Mouse (Mus musculus) A20 (cell line): ENCODE measurements around the gene Ppih.

Source experiments
- DNase-seq: peaks from one replicate; pipeline ENCODE4 v3.0.0-alpha.2; 2011; ENCODE audit warnings: low read depth, low spot score

Gene Ppih

DNA sequence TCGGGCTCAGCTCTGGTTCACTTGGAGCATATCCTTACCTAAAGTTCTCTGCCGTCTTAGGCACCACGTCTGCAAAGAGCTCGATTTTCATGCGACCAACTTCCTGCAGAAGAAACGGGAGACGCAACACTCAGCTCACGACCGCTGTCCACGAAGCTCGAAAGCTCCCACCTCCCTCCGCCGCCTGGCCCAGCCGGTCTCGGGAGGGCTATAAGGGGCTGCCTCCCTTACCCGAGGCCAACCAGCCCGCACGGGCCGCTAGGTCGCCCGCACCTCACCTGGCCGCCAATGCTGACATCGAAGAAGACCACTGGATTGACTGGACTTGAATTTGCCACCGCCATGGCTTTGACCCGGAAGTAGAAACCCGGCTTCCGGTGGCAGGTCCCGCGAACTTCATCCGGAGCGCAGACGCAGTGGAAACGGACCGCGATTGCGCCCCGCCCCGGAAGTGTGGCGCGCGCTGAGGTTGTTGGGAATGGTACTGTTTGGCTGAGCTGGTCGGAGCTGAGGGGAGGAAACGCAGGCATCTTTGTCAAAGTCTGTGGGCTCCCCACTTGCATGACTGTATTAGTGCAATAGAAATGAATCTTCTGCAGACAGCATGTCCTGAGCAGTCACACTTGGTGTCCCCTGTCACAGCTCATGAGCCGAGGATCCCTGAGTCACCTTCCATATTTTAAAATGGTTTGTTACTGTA, at the start of gene Ppih:
TSS of gene Ppih (minus strand) at position 416 of the 700 bp plus-strand sequence.
- peak; percentile 93 for DNase-seq

DNA sequence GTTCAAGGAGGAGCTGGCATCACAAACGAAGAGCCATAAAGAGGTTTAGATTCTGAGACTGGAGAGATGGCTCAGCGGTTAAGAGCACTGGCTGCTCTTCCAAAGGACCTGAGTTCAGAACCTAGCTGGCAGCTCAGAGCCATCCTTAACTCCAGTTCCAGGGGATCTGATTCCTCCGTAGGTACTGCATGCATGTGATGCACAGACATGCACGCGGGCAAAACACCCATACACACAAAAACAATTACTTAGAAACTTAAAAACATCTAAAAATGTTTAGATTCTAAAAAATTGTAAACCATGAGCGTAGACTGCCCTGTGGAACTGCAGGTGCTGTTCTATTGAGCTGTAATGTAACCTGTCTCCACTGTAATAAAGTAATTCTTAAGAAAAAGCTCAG, 49.1 kb upstream of the Ppih start:
- DNase-seq: peak; percentile 18

DNA sequence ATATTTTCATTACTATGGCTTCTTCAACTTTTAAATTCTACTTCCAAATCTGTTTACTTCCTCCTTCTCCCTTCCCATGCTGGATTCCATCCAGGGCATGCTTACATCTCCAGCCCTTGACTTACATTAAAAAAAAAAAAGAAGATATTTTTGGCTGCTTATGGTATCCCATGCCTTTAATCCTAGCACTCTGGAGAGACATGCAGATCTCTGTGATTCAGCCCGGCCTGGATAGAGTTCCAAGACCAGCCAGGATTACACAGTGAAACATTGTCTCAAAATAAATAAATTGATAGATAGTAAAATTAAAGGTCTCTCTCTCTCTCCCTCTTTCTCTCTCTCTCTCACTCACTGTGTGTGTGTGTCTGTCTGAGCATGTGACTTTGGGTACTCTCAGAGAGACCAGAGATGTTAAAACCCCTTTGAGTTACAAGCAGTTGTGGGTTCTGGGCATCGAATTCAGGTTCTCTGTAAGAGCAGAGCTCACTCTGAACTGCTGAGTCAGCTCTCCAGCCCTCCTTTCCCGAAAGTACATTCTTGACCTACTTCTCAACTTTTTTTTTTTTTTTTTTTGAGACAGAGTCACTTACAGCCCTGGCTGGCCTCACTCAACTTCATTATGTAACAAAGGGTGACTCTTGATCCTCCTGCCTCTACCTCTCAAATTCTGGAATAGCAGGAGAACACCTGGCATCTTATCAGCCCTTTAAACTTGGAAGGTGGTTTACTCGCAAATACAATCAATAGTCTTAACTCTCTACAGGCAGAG, 46.6 kb upstream of the Ppih start:
- no peak for DNase-seq

DNA sequence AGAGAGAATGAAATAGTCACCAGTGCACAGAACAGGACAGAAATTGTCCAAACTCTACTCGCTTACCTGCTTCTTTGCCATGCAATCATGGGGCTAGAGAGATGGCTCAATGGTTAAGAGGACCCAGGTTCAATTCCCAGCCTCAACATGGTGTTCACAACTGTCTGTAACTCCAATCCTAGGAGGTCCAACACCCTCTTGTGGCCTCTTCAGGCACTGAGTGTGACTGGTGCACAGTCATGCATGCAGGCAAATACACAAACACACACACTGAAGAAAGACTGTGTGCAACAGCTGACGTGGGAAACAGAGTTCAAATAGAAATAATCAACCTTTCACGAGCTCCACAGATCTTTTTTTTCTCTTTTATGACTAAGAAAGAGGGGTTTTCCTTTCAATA, 41.9 kb upstream of the Ppih start:
- DNase-seq: no peak

DNA sequence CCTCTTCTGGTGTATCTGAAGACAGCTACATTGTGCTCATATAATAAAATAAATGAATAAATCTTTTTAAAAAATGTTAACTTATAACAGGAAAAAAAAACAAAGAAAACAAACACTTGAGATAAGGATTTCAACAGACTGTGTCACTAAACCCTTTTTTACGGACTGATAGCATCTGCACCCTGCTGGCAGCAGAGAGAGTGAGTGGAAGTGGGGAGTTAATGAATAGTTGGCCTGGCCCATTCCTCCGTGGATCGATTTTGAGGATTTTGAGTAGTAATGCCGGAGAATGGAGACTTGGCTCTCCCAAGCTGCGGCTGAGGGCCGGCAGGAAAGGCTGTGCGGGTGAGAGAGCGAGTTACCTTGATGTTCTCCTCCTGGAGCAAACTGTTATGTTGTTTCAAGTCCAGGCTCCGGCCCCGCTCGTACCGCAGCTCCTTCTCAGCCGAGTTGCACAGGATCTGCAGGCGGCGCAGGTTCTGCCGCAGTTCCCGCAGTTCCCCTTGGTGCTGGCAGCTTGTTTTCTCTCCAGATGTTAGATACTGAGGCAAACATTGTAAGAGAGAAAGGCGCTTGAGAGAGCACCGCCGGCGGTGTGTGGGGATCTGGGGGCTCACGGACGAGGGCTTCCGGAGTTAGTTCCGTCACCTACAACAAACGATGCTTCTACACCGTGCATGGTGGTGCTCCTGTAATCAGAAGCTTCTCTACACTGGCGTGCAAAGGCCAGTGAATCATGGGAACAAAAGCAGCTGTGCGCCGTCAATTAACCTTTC, 39.0 kb upstream of the Ppih start:
- DNase-seq: peak; percentile 5

DNA sequence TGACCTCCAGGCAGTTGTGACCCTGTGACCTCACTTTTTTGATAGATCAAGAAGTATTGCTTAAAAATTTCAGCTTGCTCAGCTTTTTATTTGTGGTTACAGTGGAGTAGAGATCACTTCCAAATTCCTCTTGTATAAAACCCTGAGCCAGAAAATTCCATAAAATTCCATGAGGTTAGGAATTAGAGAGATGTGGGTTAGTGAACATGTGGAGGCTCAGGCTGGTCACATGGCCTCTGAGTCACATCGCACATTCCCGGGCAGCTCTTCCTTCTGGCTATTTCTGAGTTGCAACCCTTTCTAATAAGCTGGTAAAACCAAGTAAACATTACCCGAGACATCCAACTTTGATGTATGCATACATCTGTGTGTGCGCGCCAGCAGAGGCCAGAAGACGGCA, 25.2 kb upstream of the Ppih start:
- no peak for DNase-seq

DNA sequence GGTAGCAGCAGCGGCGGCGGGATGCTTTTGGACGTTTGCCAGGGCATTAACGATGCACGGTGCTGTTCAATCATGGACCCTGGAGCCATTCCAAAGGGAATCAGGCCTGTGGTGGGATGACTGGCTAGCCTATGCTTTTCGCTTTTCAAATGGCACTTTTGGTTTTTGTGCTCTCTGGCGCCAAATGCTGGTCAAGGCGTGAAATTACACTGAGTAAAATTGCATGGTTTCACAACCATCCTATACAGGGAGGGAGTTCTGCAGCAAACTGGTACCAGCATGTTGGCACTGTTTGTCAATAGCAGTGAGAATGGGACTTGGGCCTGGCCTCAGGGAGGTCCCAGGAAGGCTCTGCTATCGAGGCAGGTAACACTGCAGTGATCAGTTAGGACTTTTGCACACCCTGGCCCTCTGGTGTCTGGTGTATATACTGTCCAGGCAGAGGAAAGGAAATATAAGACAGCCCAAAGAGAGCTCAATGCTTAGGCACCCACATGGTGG, 18.6 kb upstream of the Ppih start:
- DNase-seq: peak; percentile 47

DNA sequence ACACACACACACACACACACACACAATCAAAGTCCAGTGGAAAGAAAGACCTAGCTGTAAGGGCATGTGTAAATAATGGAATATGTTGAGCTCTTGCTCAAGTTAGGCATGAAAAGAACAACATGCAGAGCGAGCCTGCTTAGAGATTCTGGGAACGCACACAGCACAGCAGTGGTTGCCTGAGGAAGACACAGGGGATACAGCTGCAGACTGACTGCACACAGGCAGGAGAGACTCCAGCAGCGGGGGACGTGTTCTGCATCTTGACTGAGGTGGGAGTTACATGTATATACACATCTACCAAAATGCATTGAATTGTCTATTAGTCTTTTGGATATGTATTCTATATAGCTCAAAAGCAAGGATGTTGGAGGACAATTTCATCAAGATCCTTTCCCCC, 18.1 kb upstream of the Ppih start:
- DNase-seq: no peak

DNA sequence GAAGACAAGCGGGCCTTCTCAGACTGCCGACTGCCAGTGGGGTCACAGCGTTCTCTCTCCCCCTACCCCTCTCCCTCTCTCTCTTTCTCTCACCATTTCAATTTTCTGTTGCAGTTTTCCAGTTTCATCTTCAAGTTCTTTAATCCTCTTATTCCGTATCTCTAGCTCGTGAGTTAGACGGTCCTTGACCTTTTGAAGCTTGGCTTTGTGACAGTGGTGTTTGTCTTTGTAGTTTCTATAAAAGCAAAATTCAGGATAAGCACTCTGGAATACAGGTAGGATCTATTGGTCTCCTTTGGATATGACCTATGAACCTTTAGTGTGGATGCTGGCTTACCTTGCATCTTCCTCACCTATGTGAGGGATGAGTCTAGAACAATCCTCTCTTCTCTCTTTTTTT, 13.1 kb upstream of the Ppih start:
- no peak for DNase-seq

DNA sequence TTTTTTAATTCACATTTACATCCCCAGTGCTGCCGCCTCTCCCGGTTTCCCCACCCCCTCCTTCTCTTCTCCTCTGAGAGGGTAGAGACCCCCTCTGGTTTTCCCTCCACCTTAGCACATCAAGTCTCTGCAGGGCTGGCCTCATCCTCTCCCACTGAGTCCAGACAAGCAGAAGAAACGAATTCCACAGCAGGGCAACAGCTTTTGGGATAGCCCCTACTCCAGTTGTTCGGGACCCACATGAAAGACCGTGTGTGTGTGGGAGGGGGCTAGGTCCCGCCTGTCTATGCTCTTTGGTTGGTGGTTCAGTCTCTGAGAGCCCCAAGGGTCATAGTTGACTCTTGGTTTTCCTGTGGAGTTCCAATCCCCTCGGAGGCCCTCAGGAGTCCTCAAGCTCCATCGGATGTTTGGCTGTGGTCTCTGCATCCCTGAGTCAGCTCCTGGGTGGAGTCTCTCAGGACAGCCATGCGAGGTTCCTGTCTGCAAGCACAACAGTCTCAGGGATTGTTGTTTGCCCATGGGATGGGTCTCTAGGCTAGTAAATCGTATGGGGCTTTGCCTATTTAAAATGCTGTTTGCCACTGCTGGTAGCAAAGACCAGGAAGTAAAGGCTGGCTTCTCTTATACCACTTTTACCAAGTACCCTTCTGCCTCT, 677 bp upstream of the Ppih start:
- peak; percentile 13 for DNase-seq

DNA sequence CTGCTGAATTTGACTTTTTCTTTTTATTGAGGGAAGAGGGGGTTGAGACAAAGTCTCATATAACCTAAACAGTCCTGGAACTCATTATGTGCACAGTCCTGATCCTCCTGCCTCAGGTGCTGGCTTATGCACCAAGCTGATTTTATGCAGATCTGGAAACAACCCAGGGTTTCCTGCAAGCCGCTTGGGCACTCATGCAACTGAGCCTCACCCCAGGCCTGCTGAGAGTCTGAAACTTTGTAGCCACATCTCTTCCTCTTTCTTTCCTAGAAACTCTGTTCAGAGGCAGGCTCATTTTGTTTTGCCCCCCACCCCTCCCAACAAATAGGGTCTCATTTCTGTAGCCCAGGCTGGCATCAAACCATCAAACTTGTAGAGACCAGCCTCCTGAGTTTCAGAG, 6.6 kb downstream of the Ppih start:
- peak; percentile 36 for DNase-seq

DNA sequence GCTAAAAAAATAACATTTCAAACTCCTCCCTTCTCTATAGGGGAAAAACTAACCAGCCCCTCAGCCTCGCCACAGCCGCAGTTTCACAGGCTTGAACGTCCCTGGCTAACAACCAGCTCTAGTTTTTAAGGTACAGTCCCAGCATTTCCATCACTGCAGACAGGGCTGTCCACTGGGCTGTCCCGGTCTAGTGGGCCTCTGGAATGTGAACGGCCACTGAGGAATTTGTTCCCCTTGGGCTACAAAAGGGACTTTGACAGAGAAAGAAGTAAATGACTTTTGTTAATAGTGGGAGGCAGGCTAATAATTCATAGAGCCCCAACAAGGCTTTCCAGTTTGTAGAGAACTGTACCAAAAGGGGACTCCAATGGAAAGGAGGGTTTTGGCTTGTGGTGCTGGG, 14.9 kb downstream of the Ppih start:
- DNase-seq: no peak

DNA sequence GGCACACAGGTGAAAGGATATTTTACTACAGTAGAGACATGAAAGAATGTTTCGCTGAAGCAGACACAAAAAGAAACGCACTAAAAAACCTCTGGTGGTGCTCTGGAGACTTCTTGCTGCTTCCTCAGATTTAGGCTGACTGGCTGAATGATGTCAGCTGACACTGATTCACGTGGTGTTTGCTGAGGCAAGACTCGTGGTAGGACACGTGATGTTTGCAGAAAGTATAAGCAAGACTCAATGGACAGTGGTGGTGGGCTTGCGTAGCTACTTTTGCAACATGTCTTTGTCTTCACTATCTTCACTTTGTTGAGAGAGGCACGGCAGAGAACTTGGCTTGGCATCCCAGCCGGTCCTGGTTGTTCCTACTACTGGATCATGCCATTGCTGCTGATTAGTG, 17.1 kb downstream of the Ppih start:
- no peak for DNase-seq

DNA sequence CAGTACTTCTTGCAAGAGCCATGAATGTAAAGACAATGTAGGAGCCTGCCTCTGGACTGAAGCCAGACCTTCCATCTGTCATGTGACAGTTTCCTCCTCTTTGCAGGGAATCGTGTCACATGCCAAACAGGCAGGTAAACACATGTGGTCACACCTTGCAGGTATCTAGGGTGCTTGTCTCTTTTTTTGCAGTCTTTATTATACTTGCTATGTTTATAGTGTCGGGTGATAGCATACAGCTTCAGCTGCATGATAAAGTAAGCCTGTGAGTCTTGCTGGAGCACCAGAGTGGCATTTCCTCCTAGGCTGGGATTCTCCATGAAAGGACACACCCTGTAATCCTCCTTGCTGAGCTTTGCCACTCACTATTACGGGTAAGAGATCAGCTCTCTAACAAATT, 18.6 kb downstream of the Ppih start:
- DNase-seq: no peak

DNA sequence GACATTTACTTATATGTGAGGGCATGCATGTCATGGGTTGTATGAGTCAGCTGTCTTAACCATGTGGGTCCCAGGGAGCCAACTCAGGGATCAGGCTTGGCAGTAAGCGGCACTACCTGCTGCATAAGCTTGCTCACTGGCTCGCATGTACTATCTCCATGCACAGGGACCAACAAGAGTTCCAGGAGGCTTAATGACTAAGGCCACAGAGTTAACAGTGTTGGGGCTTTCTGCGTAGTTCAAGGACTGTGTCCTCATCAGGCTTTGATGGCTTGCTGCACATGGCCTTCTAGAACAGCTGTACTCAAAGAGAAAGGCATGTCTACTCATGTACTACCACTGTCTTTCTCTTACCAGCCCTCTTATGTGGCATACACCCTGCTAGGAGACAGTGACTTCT, 19.6 kb downstream of the Ppih start:
- no peak for DNase-seq

DNA sequence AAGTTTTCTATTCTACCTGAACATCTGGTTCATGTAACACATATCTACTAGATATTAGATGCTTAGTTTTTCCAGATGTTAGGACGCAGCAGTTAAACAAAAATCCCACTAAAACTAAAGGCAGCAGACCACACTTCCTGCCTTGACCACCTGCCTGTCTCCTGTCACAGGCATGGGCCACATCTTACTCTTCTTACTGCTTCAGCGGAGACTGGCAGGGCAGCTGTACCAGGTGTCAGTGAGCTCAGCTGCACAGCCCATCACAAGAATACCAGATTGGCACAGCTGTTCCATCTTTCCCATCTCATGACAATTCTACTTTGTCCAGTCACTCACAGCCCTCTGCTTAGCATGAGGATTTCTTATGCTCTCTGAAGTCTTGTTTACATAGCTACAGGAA, 23.0 kb downstream of the Ppih start:
- DNase-seq: peak; percentile 84

DNA sequence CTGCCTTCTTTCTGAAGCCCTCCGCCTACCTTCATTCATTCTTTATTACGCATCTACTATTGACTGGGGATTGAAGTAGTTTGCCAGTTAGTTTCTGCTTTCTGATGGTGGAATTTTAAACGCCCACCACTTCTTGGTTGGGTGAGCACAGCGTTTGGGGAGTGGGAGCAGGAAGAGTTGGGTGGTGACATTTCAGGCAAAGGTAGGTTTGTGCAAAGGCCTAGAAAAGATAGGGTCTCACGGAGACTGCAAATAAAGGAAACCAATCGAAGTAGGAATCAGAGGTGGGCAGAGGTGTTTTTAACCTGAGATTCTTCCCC, 25.3 kb downstream of the Ppih start:
- DNase-seq: no peak

DNA sequence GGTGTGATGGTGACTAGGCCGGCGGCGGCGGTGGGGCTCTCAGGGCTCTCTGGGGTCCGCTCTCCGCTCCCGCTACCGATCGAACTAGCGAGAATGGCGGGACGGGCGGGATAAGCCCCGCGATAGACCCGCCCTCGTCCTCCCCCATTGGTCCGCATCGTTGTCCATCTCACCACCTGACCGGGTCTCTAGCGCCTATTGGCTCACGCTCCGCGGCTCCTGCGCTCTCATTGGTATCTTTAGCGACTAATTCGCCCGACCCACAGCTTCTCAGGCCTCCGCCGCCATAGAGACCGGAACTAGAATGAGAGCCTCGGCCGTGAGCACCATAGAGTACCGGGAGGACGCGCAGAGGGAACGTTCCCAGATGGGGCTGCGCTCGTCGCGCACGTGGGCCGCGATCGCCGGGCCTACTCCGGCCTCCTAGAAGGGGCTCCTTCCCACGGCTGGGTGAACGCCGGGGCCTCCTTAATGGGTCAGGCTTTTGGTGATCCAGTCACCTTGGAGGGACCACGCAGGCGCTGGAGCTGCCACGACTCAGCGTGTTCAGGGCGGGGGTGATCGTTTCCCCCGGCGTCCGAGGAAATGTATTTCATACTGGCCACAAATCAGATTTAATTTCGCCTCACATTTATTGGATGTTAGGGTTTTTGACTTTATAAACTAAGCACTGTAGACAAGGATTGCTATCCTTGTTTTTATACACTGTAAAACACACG, 25.8 kb downstream of the Ppih start, which contains the start of gene Ybx1:
TSS of gene Ybx1 (minus strand) at position 190 of the 719 bp plus-strand sequence.
- peak; percentile 99 for DNase-seq

DNA sequence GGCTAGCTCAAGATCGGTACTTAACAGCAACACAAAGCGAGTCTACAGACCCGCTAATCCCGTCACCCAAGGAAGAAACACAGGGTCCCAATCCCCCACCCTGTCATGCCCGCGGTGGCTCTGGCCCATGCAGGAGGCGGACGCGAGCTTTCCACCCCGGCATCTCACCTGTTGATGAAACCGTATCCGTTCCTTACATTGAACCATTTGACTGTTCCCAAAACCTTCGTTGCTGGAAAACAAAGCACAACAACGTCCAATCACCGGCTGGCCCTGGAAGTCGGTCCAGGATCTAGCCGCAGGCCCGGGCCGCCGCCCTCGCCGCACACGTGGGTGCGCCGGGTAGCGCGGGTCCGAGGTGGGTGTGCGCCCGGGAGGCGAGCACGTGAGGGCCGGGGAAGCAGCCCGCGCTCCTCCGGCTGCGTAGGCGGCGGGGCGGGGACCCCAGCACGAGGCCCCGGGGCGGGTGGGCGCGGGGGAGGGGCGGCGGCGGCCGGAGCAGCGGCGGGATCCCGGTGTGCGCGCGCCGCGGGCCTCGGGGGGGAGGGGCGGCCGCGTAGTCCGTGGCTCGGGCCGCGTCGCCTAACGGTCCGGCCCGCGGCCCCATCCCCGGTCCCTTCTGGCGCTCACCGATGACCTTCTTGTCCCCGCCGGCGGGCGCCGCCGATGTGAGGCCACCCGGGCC, 26.6 kb downstream of the Ppih start:
- DNase-seq: peak; percentile 44

DNA sequence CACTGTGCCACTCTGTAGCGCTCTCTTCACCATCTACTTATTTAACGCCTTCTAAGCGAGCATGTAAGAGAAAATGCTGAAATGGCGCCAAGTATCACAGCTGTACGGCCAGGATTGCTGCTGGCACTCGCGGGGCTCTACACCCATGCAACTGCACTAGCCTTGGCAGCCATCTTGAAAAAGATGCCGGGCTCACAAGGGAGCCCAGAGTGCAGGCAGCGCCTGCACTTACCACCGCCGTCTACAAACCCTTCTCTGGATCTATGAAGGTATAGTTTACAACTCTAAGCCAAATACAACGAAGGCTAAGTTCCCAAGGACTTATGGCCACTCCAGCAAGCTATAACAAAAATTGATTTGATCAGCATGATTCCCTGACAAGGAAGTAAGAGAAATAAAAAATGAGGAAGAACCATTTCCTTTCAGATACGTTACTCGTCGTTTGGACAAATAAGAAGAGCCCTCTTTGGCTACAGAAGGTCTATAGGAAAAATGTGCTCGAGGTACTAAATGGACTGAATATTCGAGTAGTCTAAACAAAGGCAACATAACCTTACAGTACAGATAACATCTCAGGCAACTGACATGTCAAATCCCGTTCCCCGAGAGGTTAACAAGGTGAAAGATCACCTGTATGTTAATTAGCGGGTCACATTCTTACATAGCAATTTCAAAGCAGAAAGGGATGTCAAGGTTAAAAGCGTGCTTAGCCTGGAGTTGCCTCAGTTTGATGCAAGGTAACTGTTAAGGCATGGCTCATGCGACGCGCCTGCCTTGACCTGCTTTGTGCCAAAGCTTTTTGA, 27.4 kb downstream of the Ppih start:
- peak; percentile 76 for DNase-seq
